Mouse (Mus musculus): ENCODE measurements at regions not wholly inside any gene's neighbourhood (a gene's known extent, or its start where the extent isn't known, plus 50 kb on each side); places are given as distances from the start of the nearest gene placed in this dataset.

- no peaks in the 10 kb centered on the region for H3K36me3 ChIP-seq
Measured at GRCm38 (mm10) chr17:67569865-67570264, 62.7 kb downstream of the Lrrc30 start.

DNA sequence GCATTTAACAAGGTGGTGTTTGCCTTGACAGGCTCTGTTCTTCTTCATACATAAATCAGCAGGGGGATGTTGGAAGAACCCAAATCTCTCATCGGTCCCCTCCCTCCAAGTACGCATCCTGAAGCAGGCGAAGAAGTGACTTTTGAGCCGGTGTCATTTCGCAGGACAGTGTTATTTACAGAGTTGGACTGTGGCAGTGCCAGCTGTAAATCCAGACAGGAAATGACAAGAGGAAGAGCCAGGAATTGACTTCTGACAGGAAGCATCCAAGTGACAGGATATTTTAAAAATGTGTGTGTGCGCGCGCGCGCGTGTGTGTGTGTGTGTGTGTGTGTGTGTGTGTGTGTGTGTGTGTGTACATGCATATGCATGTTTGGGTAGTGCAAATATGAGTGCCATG, 66.3 kb downstream of the Lrrc30 start:
- Histone ChIP-seq H3K27me3 (ENCODE audit: insufficient read depth, poor library complexity, severe bottlenecking) (no peaks in the 10 kb centered on the region), H3K4me1 (peaks cover 5% of the 10 kb centered on the region; the same call in 1 of the 2 replicates), H3K4me3 (no peak overlapping the region), H3K27ac (no peak overlapping the region), H3K9me3 (no peaks in the 10 kb centered on the region), H3K36me3 (no peaks in the 10 kb centered on the region)
- no peak for DNase-seq (ENCODE audit: low spot score)
- WGBS, result 81% methylated on average over 11 of the region's 11 CpGs

More at GRCm38 (mm10) chr17:67569865-67570264, 62.7 kb downstream of the Lrrc30 start:
- no peaks in the 10 kb centered on the region for H3K9me3 ChIP-seq
- WGBS, result 78% methylated on average over 6 of the region's 6 CpGs
- no peaks in the 10 kb centered on the region for H3K27me3 ChIP-seq (ENCODE audit: insufficient read depth, poor library complexity, severe bottlenecking)
- H3K4me1 ChIP-seq, result peaks cover 4% of the 10 kb centered on the region; the same call in 1 of the 2 replicates
- no peak overlapping the region for H3K4me3 ChIP-seq
- no peak overlapping the region for H3K27ac ChIP-seq
- no peak for DNase-seq (ENCODE audit: low spot score)

- DNase-seq (ENCODE audit: low spot score), result no peak
- H3K4me1 ChIP-seq, result peaks cover 5% of the 10 kb centered on the region; the same call in 1 of the 2 replicates
- H3K36me3 ChIP-seq, result no peaks in the 10 kb centered on the region
- H3K27me3 ChIP-seq (ENCODE audit: insufficient read depth, poor library complexity, severe bottlenecking), result no peaks in the 10 kb centered on the region
- 52% methylated on average over 3 of the region's 3 CpGs for WGBS
- H3K27ac ChIP-seq, result no peak overlapping the region
- H3K4me3 ChIP-seq, result no peak overlapping the region
- no peaks in the 10 kb centered on the region for H3K9me3 ChIP-seq
Measured at GRCm38 (mm10) chr17:67565746-67566145, 66.8 kb downstream of the Lrrc30 start.

DNA sequence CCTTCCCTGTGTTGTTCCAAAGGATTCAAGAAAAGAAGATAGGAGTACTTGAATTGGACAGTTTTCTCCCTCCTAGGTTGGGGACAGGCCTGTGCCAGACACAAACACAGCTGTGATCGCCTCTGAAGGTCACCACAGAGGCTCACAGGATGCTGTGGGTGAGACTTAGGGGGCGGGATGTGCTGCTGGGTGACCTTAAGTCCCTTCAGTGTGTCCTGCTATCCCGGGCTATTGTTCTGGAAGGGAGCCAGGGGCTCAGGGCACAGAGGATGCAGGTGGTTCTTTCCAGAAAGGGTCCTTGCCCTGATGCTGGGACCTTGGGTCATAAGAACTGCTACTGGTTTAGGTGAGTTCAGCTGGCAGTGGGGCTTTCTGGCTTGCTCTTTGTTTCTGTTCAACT, 67.7 kb downstream of the Lrrc30 start:
- DNase-seq (ENCODE audit: low spot score), result no peak
- Histone ChIP-seq H3K4me3 (no peak overlapping the region), H3K27me3 (ENCODE audit: insufficient read depth, poor library complexity, severe bottlenecking) (no peaks in the 10 kb centered on the region), H3K4me1 (peaks cover 5% of the 10 kb centered on the region; the same call in 1 of the 2 replicates), H3K9me3 (no peaks in the 10 kb centered on the region), H3K36me3 (no peaks in the 10 kb centered on the region), H3K27ac (no peak overlapping the region)
- WGBS, result 51% methylated on average over 3 of the region's 3 CpGs

DNA sequence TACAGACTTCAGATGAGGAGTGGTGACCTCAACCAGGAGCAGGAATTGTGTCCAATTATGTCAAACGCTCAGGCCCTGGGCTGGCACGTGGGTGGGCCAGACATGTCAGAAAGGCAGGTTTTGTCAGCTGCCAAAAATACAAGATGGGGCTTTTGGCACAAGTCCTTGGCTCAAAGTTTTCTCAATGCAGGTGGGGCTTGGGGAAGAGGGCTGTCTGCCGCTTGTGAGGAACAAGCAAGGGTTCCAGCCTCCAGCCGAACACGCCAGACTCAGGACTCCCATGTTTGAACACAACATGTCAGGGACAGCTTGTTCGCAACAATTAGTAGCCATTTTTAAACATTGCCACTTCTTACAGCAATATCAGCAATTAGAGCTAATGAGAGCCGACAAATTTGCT, 69.5 kb downstream of the Lrrc30 start:
- no peak overlapping the region for H3K27ac ChIP-seq
- no peaks in the 10 kb centered on the region for H3K9me3 ChIP-seq
- no peak overlapping the region for H3K4me3 ChIP-seq
- 77% methylated on average over 7 of the region's 7 CpGs for WGBS
- peaks cover 5% of the 10 kb centered on the region; the same call in 1 of the 2 replicates for H3K4me1 ChIP-seq
- H3K27me3 ChIP-seq (ENCODE audit: insufficient read depth, poor library complexity, severe bottlenecking), result no peaks in the 10 kb centered on the region
- no peaks in the 10 kb centered on the region for H3K36me3 ChIP-seq
- no peak for DNase-seq (ENCODE audit: low spot score)

DNA sequence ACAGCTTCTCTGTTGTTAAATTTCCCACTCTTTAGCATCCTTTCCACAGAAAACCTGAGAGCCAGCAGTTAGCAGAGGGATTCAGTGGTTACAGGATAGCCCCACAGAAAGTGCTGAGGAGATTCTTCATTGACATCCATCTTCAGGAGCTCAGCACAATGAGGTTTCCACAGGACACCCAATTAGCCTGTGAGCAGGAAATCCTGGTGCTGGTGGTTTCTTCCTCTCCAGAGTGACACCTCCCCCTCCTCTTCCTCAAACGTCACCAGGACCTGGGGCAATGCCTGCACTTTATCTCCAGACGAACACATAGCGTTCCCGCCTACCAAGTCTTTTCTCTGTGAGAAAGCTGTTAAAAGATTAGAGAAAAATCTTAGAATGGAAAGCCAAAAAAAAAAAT, 70.7 kb downstream of the Lrrc30 start:
- no peak overlapping the region for H3K27ac ChIP-seq
- H3K36me3 ChIP-seq, result no peaks in the 10 kb centered on the region
- H3K4me3 ChIP-seq, result no peak overlapping the region
- H3K9me3 ChIP-seq, result no peaks in the 10 kb centered on the region
- H3K27me3 ChIP-seq (ENCODE audit: insufficient read depth, poor library complexity, severe bottlenecking), result no peaks in the 10 kb centered on the region
- H3K4me1 ChIP-seq, result peaks cover 5% of the 10 kb centered on the region; the same call in 1 of the 2 replicates
- DNase-seq (ENCODE audit: low spot score), result no peak
- 47% methylated on average over 4 of the region's 4 CpGs for WGBS

DNA sequence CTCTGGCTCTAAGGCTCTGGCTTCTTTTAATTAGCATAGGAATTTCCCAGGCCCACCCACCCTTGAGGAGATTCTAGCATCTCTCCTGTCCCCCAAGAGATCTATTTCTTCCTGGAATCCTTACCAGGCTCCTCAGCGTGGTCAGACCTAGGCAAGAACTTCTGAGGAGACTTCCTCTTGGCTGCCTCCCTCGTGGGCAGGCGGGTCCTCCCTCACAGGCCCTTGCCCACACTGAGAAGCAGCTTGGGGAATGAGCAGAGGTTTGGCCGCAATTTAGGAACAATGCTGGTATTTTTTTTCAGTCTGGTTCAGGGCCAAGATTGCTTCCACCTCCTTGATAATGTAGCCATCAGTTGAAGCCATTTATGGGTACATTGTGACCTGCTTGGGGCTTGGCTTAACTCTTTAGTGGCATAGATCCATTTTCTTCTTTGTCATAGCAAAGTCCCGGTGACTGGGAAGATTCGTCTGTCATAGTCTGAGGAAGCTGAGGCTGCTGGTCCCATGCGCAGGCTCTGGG, 75.1 kb downstream of the Lrrc30 start:
- Histone ChIP-seq H3K27me3 (ENCODE audit: insufficient read depth, poor library complexity, severe bottlenecking) (no peaks in the 10 kb centered on the region), H3K36me3 (no peaks in the 10 kb centered on the region), H3K4me1 (no peaks in the 10 kb centered on the region), H3K9me3 (no peaks in the 10 kb centered on the region), H3K27ac (no peak overlapping the region), H3K4me3 (no peak overlapping the region)
- DNase-seq (ENCODE audit: low spot score), result no peak
- 54% methylated on average over 7 of the region's 7 CpGs for WGBS

- Histone ChIP-seq H3K27me3 (ENCODE audit: insufficient read depth, poor library complexity, severe bottlenecking) (no peaks in the 10 kb centered on the region), H3K27ac (no peak overlapping the region), H3K4me3 (no peak overlapping the region), H3K9me3 (no peaks in the 10 kb centered on the region), H3K36me3 (no peaks in the 10 kb centered on the region), H3K4me1 (no peaks in the 10 kb centered on the region)
- no peak for DNase-seq (ENCODE audit: low spot score)
- WGBS, result 88% methylated on average over 21 of the region's 21 CpGs
Measured at GRCm38 (mm10) chr17:67552581-67553139, 79.9 kb downstream of the Lrrc30 start.

- Histone ChIP-seq H3K4me1 (no peaks in the 10 kb centered on the region), H3K36me3 (no peaks in the 10 kb centered on the region), H3K4me3 (no peak overlapping the region), H3K9me3 (no peaks in the 10 kb centered on the region), H3K27me3 (ENCODE audit: insufficient read depth, poor library complexity, severe bottlenecking) (no peaks in the 10 kb centered on the region), H3K27ac (no peak overlapping the region)
- WGBS, result 56% methylated on average over 11 of the region's 11 CpGs
- no peak for DNase-seq (ENCODE audit: low spot score)
Measured at GRCm38 (mm10) chr17:67548966-67549700, 83.4 kb downstream of the Lrrc30 start.

DNA sequence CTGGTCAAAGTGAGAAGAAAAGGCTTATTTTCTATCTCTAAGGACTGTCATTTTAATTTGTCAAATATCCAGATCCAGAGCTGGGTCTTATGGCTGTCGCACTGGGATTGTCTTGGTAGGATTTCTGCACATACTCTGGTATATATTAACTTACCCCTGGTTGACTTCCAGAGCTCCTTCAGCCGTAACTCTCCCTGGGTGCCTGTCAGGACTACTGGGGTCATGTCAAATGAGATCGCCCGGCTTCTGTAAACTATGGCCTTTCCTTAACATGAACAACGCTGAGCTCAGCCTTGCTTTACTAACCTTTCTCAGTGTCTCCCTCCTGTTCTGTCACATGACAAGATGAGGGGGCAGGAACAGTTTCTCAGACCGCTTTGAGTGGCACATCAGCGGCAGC, 88.1 kb downstream of the Lrrc30 start:
- H3K36me3 ChIP-seq, result no peaks in the 10 kb centered on the region
- WGBS, result 86% methylated on average over 7 of the region's 7 CpGs
- no peak overlapping the region for H3K4me3 ChIP-seq
- H3K4me1 ChIP-seq, result no peaks in the 10 kb centered on the region
- H3K9me3 ChIP-seq, result no peaks in the 10 kb centered on the region
- no peak overlapping the region for H3K27ac ChIP-seq
- H3K27me3 ChIP-seq (ENCODE audit: insufficient read depth, poor library complexity, severe bottlenecking), result no peaks in the 10 kb centered on the region
- no peak for DNase-seq (ENCODE audit: low spot score)

- H3K36me3 ChIP-seq, result no peaks in the 10 kb centered on the region
- H3K27ac ChIP-seq, result no peak overlapping the region
- H3K4me3 ChIP-seq, result no peak overlapping the region
- H3K9me3 ChIP-seq, result no peaks in the 10 kb centered on the region
- no peaks in the 10 kb centered on the region for H3K27me3 ChIP-seq (ENCODE audit: insufficient read depth, poor library complexity, severe bottlenecking)
- no peaks in the 10 kb centered on the region for H3K4me1 ChIP-seq
- DNase-seq (ENCODE audit: low spot score), result no peak
Measured at GRCm38 (mm10) chr17:67532331-67532730, 100.2 kb downstream of the Lrrc30 start.

DNA sequence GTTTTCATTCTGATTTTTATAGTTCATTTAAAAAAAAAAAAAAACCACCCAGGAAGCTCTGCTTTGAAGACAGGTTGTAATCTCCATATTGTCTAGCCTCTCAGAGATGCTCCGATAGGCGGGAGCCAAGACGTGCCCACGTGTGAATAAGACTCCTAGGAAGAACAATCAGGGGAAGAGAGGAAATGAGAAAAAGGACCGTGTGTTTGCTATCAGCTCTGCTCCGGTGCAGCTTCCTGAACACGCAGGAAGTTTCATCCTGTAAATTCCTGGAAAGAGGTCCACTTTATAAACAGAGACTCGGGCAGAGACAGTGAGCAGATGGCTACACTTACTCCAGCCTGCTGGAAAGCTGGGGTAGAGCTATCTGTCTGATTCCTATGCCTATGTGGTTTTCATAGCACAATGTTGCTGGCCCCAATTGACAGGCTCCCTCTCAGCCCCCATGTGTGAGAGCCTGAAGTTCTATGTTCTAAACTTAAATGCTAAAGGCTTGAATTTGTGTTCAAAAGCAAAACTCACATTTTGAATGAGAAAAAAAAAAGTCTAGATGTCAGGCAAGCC, 111.6 kb downstream of the Lrrc30 start:
- no peaks in the 10 kb centered on the region for H3K27me3 ChIP-seq (ENCODE audit: insufficient read depth, poor library complexity, severe bottlenecking)
- 58% methylated on average over 8 of the region's 8 CpGs for WGBS
- DNase-seq (ENCODE audit: low spot score), result no peak
- H3K36me3 ChIP-seq, result no peaks in the 10 kb centered on the region
- no peaks in the 10 kb centered on the region for H3K9me3 ChIP-seq
- H3K27ac ChIP-seq, result no peak overlapping the region
- H3K4me3 ChIP-seq, result no peak overlapping the region
- no peaks in the 10 kb centered on the region for H3K4me1 ChIP-seq

GRCm38 (mm10) chr17:67515601-67516147, 116.8 kb downstream of the Lrrc30 start:
- H3K36me3 ChIP-seq, result no peaks in the 10 kb centered on the region
- DNase-seq (ENCODE audit: low spot score), result no peak
- no peaks in the 10 kb centered on the region for H3K27me3 ChIP-seq (ENCODE audit: insufficient read depth, poor library complexity, severe bottlenecking)
- no peak overlapping the region for H3K4me3 ChIP-seq
- H3K27ac ChIP-seq, result peak overlapping the region; percentile 42; the same call in 1 of the 2 replicates
- H3K4me1 ChIP-seq, result peaks cover 29% of the 10 kb centered on the region
- 71% methylated on average over 7 of the region's 7 CpGs for WGBS
- H3K9me3 ChIP-seq, result no peaks in the 10 kb centered on the region

Measured in heart, embryonic 10.5 days (tissue).